Mouse (Mus musculus) liver, adult 2 months (tissue): ENCODE results near the gene Psmd2. TPM values are rescaled to one million over a fixed set of nuclear protein-coding genes. Genes with fewer than 3 reads are reported as not detected.

Experiments used
- DNase-seq: peaks from one replicate; pipeline ENCODE4 v3.0.0-alpha.2; 2011; ENCODE audit warnings: low read depth, low spot score; ENCODE audit errors: extremely low read depth
- H3K27ac ChIP-seq: fragments of 200-500 bp; replicated peaks from 2 replicates; pipeline ENCODE4 v1.5.1; 2012; ENCODE audit warnings: low read depth, mild to moderate bottlenecking, control low read depth, inconsistent platforms, low read length; ENCODE audit not compliant: insufficient read depth
- H3K27me3 ChIP-seq: fragments of 200-500 bp; 2 replicates; pipeline ENCODE4 v1.6.1; 2012; ENCODE audit warnings: mild to moderate bottlenecking, moderate library complexity, low read length, inconsistent platforms; ENCODE audit not compliant: control insufficient read depth, insufficient read depth
- H3K36me3 ChIP-seq: fragments of 200-500 bp; 2 replicates; pipeline ENCODE4 v1.6.1; 2012; ENCODE audit warnings: low read length, inconsistent platforms; ENCODE audit not compliant: control insufficient read depth, insufficient read depth
- H3K4me1 ChIP-seq: fragments of 200-500 bp; 2 replicates; pipeline ENCODE4 v1.6.1; 2011; ENCODE audit warnings: low read length; ENCODE audit not compliant: control insufficient read depth, insufficient read depth
- H3K4me3 ChIP-seq: fragments of 200-500 bp; 2 replicates; pipeline ENCODE4 v1.5.1; 2011; ENCODE audit warnings: low read depth, mild to moderate bottlenecking, control low read depth, low read length, moderate library complexity; ENCODE audit not compliant: insufficient read depth
- H3K79me2 ChIP-seq: fragments of 200-500 bp; 2 replicates; pipeline ENCODE4 v1.6.1; 2012; ENCODE audit warnings: inconsistent platforms, mild to moderate bottlenecking, low read length, moderate library complexity; ENCODE audit not compliant: control insufficient read depth, insufficient read depth
- H3K9ac ChIP-seq: fragments of 200-500 bp; 2 replicates; pipeline ENCODE4 v1.6.1; 2012; ENCODE audit warnings: low read depth, mild to moderate bottlenecking, control low read depth, inconsistent platforms, low read length
- CTCF ChIP-seq: fragments of 200-500 bp; IDR thresholded peaks from 2 replicates; pipeline ENCODE4 v1.5.1; 2011; ENCODE audit warnings: low read depth, low read length, control low read depth
- POLR2A ChIP-seq: fragments of 200-500 bp; IDR thresholded peaks from 2 replicates; pipeline ENCODE4 v1.6.1; 2011; ENCODE audit warnings: low read length, control low read depth; ENCODE audit not compliant: insufficient read depth; ENCODE audit errors: extremely low read depth
- WGBS: fragments of 180-500 bp; shearing (Covaris S2); methylation state at CpG from one replicate; pipeline ENCODE4 v1.1.7; 2018; 5-methylcytosine and 5-hydroxymethylcytosine counted together
- polyA plus RNA-seq: library from polyadenylated mRNA; depleted of rRNA; stranded (reverse); fragments of >200 nt; gene quantifications from 2 replicates; pipeline ENCODE4 v1.2.3, GENCODE M21; 2012; rRNA removed
- total RNA-seq: library from RNA; depleted of rRNA; stranded (reverse); fragments of >200 nt; gene quantifications from 2 replicates; pipeline ENCODE4 v1.2.3, GENCODE M21; 2014; rRNA removed

The Psmd2 gene
- total and polyA plus RNA-seq, 2 experiments, result 85.0 to 138 TPM

DNA sequence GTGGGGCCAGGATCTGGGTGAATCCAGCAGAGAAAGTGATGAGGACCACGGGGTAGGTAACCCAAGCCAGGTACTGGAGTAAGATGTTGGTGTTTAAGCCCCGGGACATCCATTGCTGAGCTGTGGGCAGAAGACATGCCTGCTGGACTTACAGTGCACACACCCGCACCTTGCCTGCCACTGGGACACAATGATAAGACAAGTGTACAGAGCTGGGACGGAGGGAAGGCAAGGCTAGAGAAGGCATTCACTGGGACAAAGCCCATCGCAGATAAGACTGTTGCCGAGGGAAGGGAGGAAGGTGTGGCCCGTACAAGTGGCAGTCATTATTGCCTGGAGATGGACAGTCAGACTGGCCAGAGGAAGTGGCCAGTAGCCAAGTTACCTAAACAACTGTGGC is 61.4 kb downstream of the Psmd2 start:
- DNase-seq, result no peak
- TF ChIP-seq POLR2A (no peak), CTCF (no peak)
- Histone ChIP-seq H3K79me2 (no peaks in the 10 kb centered on the region), H3K36me3 (0 out of 2 replicates have a peak, but pooled peaks cover 2% of the 10 kb centered on the region), H3K27me3 (no peaks in the 10 kb centered on the region), H3K4me3 (no peak overlapping the region), H3K27ac (no peak overlapping the region), H3K9ac (no peak overlapping the region), H3K4me1 (0 out of 2 replicates have a peak, but pooled peaks cover 3% of the 10 kb centered on the region)
- 89% methylated on average over 7 of the region's 7 CpGs for WGBS

Other genes with a start within 250 kb of the Psmd2 start
- gene Abcc5, start 225.3 kb upstream of the Psmd2 start, total RNA-seq, result 6.6 and 7.9 TPM in 2 replicates
- gene Abcc5, start 225.3 kb upstream of the Psmd2 start, polyA plus RNA-seq, result 4.3 and 7.7 TPM in 2 replicates
- 38.1 and 38.9 TPM in 2 replicates for gene Eif2b5, start 152.8 kb upstream of the Psmd2 start, total RNA-seq
- gene Eif2b5, start 152.8 kb upstream of the Psmd2 start, polyA plus RNA-seq, result 19.2 and 19.3 TPM in 2 replicates
- 2.5 and 5.8 TPM in 2 replicates for gene Dvl3, start 134.7 kb upstream of the Psmd2 start, total RNA-seq
- gene Dvl3, start 134.7 kb upstream of the Psmd2 start, polyA plus RNA-seq, result 11.6 and 15.0 TPM in 2 replicates
- 151 and 236 TPM in 2 replicates for gene Ap2m1, start 116.2 kb upstream of the Psmd2 start, total RNA-seq
- 298 and 343 TPM in 2 replicates for gene Ap2m1, start 116.2 kb upstream of the Psmd2 start, polyA plus RNA-seq
- gene Abcf3, start 103.1 kb upstream of the Psmd2 start, total RNA-seq, result 42.0 and 44.9 TPM in 2 replicates
- gene Abcf3, start 103.1 kb upstream of the Psmd2 start, polyA plus RNA-seq, result 29.5 and 48.5 TPM in 2 replicates
- not detected in 2 replicates for gene Vwa5b2, start 62.2 kb upstream of the Psmd2 start, total RNA-seq
- gene Vwa5b2, start 62.2 kb upstream of the Psmd2 start, polyA plus RNA-seq, result not detected in 2 replicates
- gene Eef1akmt4, start 40.1 kb upstream of the Psmd2 start, total RNA-seq, result 13.4 and 16.6 TPM in 2 replicates
- 18.9 and 21.7 TPM in 2 replicates for gene Eef1akmt4, start 40.1 kb upstream of the Psmd2 start, polyA plus RNA-seq
- not detected in 2 replicates for gene Gm49333, start 40.0 kb upstream of the Psmd2 start, total RNA-seq
- gene Gm49333, start 40.0 kb upstream of the Psmd2 start, polyA plus RNA-seq, result not detected in 2 replicates
- 6.5 and 10.1 TPM in 2 replicates for gene Alg3, start 39.9 kb upstream of the Psmd2 start, total RNA-seq
- gene Alg3, start 39.9 kb upstream of the Psmd2 start, polyA plus RNA-seq, result 17.7 and 22.8 TPM in 2 replicates
- gene Camk2n2, start 30.4 kb upstream of the Psmd2 start, total RNA-seq, result 0.18 and 0.60 TPM in 2 replicates
- 2.3 and 5.2 TPM in 2 replicates for gene Camk2n2, start 30.4 kb upstream of the Psmd2 start, polyA plus RNA-seq
- gene Ece2, start 21.8 kb upstream of the Psmd2 start, total RNA-seq, result not detected in 2 replicates
- gene Ece2, start 21.8 kb upstream of the Psmd2 start, polyA plus RNA-seq, result 0.04 TPM in 1 of 2 replicates, not detected in the other
- gene Eif4g1, start 16.7 kb downstream of the Psmd2 start, total RNA-seq, result 173 and 198 TPM in 2 replicates
- 400 and 438 TPM in 2 replicates for gene Eif4g1, start 16.7 kb downstream of the Psmd2 start, polyA plus RNA-seq
- 0.37 and 0.60 TPM in 2 replicates for gene Fam131a, start 41.6 kb downstream of the Psmd2 start, total RNA-seq
- gene Fam131a, start 41.6 kb downstream of the Psmd2 start, polyA plus RNA-seq, result 0.56 and 0.99 TPM in 2 replicates
- gene Polr2h, start 66.0 kb downstream of the Psmd2 start, total RNA-seq, result 18.1 and 19.2 TPM in 2 replicates
- 9.1 and 9.5 TPM in 2 replicates for gene Polr2h, start 66.0 kb downstream of the Psmd2 start, polyA plus RNA-seq
- gene Clcn2, start 66.1 kb downstream of the Psmd2 start, total RNA-seq, result 29.6 and 30.6 TPM in 2 replicates
- gene Clcn2, start 66.1 kb downstream of the Psmd2 start, polyA plus RNA-seq, result 58.6 and 64.0 TPM in 2 replicates
- gene Chrd, start 81.5 kb downstream of the Psmd2 start, total RNA-seq, result 3.0 and 3.4 TPM in 2 replicates
- 9.9 and 14.1 TPM in 2 replicates for gene Chrd, start 81.5 kb downstream of the Psmd2 start, polyA plus RNA-seq
- gene Thpo, start 82.9 kb downstream of the Psmd2 start, total RNA-seq, result 1.7 and 2.4 TPM in 2 replicates
- 21.2 and 37.0 TPM in 2 replicates for gene Thpo, start 82.9 kb downstream of the Psmd2 start, polyA plus RNA-seq